Mouse (Mus musculus): ENCODE results near the gene Chrna10.

Gene Chrna10

DNA sequence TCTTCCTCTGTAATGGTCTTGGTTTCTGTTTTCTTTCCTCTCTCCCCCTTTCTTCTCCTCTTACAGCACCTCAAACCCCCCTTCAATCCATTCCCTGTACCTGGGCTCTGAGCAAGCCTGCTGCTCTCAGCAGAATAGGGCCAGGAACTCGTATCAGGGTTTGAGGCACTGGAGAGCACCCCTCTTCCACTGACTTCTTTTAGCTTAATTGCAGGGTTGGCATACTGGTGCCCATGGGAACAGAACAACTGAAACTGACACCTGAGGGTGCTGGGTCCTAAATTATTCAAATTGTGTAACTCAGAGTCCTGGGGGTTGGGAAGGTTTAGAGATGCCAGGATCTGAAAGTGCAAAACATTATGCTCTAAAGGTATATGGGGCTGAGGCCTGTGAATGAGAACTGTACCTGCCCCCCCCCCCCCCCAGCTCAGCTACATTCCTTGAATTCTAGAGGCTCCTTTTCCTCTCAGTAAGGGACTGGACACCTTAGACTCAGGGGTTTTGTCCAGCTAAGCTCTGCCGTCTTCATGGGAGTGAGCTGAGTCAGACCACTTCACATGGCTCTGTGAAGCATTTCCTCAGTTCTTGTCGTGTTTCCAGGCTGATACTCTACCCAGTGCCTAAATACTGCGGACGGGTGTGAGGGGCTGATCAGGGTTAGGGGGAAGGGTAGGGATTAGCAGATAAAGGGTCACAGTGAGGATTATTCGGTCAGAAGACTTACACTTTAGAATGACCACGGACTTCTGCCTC is at the start of gene Chrna10:
Gene Chrna10, minus strand, starts transcription at position 250 of the 753 bp plus-strand sequence.
- no peak for DNase-seq

DNA sequence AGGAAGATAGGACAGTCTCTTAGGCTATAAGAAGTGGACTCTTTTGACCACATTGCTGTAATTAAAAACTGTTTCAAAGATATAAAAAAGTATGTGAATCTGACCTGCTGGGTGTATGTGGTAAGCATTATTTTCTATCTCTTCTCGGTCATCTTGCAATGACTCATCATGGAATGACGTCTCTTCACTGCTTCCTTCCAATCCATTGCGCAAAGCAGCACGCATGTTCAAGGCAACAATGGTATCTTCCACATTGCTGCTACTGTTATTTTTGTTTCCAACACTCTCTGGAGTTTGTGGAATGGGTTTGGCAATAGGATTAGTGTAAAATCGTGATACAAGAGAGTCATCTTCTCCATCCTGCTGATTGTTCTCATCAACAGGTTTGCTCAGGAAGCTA is 37.1 kb upstream of the Chrna10 start:
- DNase-seq: no peak

DNA sequence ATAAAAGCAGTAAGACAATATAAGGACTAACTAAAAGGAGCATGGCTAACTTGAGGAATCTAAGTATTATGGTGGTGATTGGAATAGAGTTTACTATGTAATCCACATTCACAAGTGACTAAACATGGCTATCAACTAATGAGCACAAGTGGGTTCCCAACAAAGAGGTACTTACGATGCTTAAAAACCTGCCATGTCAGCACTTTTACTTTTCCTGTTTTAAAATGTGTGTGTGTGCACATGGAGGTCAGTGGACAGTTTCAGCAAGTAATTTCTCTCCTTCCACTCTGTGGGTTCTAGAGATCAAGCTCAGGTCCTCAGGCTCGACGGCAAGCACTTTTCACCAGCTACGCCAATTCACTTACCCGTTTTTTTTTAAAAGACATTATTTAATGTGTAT is 21.3 kb upstream of the Chrna10 start:
- no peak for DNase-seq

DNA sequence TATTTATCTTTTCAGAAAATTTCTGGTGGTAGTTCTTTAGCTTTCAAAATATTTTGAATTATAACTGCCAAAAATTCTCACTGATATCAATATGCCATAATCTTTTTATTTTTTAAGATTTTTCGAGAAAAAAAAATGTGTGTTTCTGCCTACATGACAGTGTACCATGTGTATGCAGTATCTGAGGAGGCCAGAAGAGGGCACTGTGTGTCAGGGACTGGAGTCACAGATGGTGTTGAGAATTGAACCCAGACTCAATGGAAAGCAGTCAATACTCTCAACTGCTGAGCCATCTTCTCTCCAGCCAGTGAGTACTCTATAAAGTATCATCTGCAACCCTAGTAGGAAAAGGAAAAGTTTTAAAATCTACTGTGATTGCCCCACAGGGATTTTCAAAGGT is 20.8 kb upstream of the Chrna10 start:
- DNase-seq: no peak

DNA sequence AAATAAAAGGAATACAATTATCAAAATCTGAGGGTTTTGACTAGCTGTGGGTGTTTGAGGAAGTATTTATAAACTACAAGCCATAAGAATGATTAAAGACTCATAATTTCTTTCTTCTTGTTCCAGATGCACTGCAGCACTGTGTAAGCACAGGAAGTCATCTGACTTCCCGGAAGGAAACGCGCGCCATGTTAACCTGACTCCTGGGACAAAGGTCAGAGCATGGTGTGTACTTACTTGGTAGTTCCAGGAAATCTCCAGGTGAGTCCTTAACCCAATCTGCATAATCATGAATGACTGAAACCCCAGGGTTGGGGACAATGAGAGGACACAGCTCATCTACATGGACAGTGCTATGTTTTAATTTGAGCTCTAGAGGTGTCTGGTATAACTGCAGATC is 15.8 kb upstream of the Chrna10 start:
- no peak for DNase-seq

DNA sequence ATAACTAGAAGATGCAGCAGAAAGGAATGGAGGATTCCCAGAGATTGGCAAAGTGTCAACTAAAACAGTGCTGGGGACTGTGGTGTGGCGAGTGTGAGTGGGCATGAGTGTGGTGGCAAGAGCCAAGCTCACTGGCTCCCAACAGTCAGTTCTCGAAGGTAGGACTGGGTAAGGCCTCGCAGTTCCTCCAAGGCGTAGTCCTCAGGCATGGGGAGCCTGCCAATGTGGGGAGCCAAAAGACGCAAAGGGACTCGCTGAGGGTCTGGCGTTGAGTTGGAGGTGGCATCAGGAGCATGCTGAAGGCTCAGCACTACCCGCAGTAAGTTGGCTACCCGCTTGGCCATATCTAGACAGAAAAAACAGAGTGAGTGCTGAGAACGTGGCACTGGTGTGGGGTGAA is 3.7 kb upstream of the Chrna10 start:
- DNase-seq: no peak

DNA sequence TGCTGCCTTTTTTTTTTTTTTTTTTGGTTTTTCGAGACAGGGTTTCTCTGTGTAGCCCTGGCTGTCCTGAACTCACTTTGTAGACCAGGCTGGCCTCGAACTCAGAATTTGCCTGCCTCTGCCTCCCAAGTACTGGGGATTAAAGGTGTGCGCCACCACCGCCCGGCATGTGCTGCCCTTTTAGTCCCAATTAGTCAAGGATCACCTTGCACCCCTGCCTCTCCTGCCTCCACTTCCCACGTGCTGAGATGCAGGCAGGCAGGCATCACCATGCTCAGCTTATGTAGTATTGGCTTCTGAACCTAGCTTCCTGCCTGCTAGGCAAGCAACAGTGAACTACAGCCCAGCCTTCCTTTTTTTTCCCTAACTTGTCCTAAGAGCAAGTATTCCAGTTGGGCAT is 754 bp upstream of the Chrna10 start:
- DNase-seq: no peak

DNA sequence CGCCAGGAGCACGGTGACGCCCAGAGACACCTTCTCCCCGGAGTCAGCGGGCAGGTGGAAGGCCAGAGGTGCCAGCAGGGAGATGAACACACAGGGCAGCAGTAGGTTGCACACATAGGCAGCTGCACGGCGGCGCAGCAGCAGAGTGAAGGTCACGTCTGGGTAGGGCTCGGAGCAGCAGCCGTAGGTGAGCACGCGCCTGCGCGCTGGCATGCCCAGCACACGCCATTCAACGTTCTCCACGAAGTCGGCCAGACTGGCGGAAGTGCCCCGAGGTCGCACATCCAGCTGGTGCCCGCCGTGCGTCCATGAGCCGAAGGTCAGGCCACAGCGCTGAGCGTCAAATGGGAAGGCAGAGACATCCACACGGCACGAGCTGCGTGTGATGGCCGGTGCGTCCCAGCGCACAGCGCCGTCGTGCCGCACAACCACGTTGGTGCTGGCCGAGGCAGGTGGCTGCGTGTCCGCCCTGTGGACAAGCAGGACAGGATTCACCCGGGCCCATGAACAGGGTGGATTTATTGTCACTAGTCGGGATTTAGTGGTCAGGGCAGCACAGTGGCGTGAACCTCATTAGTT is 3.4 kb downstream of the Chrna10 start:
- DNase-seq: no peak

DNA sequence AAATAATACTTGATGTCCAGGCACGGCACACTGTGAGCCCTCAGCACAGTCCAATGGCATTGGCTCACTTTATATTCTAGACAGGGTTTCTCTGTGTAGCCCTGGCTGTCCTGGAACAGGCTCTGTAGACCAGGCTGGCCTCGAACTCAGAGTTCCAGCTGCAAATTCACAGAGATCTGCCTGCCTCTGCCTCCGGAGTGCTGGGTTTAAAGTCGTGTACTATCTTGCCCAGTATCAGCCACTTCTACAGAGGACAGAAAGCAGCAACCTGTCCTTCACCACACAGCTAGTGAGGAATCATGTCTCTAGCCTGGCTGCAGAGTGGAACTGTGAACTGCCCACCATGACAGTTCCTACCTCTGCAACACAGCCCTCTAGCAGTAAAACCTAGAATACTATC is 6.9 kb downstream of the Chrna10 start:
- DNase-seq: no peak

DNA sequence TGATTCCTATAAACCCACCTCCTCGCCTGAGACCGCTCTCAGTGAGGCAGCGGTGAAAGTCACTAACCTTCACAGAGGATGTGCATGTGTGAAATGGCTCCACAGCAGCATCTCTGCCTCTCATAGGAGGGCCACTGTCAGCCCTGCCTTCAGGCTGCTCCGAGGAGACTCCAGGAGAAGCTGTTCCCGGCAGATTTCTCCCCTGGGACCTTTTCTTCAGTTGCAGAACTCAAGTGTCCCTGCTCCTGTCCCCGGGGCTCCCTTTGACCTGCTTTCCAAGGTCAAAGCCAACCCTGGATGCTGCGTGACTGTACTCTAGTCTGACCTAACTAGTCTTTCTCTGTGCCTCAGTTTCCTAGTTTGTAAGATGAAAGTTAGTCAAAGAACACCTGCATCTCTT is 7.5 kb downstream of the Chrna10 start, which contains the start of gene Art5:
Gene Art5, minus strand, starts transcription at position 319 of the 400 bp plus-strand sequence.
- DNase-seq: no peak

DNA sequence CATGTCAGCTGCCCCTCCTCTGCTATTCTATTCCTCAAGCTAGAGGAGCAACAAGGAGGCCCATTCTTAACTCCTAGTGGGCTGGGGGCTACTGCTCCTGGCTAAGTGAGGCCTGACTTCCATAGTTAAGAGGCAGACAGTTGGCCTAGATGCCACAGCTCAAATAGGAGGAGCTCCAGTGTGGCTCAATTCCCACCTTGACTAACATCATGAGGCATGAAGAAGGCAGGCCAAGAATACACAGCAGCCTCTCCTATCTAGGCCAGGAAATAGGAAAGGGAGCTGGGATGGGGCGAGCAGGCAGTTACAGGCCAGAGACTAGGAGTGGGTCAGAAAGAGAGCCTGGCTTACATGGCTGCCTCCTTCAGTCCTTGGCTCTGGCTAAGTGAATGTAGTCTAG is 8.4 kb downstream of the Chrna10 start:
- DNase-seq: no peak

DNA sequence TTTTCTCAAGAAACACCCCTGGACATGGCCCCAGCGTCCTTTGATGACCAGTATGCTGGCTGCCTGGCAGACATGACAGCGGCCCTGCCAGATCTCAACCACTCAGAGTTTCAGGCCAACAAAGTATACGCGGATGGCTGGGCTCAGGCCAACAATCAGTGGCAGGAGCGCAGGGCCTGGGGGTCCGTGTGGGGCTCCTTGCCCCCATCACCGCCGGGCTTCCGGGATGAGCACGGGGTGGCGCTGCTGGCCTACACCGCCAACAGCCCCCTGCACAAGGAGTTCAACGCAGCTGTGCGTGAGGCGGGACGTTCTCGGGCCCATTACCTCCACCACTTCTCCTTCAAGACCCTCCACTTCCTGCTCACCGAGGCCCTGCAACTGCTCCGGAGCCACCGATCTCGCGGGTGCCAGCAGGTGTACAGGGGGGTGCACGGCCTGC is 9.9 kb downstream of the Chrna10 start:
- DNase-seq: no peak

DNA sequence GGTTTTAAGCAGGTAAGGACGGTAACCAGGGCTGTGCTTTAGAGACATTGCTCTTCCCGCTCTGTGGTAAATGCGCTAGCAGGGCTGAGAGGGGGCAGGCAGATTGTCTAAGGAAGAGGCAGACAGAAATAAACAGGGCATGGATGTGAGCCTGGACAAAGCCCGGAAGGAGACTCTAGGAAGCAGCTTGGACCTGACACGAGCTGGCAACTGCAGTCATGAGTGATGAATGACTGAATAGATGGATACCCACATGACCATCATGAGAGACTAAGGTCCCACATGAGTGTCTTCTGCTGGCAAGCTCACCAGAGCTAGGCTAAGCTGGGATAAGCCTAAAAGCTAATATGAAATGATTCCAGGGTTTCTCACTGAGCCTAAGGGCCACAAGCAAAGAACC is 12.5 kb downstream of the Chrna10 start:
- peak; percentile 70 for DNase-seq

DNA sequence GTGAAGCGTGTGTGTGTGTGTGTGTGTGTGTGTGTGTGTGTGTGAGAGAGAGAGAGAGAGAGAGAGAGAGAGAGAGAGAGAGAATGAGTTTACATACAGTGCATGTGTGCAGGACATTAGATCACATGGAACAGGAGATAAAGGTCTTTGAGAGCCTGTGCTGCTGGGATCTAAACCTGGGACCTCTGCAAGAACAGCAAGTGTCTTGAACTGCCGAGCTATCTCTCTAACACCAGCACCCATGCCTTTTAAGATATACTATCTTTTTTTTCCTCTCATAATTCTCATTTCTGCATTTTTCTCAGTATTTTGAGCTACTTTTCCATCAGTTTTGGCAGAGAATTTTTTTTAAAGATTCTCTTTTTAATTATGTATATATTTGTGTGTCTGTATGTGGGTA is 13.1 kb downstream of the Chrna10 start:
- no peak for DNase-seq

DNA sequence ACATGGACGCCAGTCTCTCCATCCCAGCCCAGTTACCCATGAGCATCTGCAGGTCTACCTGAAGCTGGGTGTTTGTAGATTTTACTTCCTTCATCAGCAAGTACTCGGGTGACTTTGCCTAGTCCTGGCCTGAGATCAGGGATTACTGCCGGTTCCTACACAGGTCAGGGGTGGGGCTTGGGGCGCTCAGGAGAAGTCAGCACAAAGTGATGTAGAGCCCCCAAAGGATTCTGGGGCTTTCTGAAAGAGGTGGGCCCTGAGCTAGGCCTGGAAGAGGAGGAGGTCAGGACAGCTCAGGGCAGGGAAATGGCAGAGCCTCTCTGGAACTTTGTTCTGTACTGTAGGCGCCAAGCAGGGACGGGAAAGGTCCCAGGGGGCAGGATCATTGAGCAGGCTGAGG is 13.9 kb downstream of the Chrna10 start:
- DNase-seq: no peak

DNA sequence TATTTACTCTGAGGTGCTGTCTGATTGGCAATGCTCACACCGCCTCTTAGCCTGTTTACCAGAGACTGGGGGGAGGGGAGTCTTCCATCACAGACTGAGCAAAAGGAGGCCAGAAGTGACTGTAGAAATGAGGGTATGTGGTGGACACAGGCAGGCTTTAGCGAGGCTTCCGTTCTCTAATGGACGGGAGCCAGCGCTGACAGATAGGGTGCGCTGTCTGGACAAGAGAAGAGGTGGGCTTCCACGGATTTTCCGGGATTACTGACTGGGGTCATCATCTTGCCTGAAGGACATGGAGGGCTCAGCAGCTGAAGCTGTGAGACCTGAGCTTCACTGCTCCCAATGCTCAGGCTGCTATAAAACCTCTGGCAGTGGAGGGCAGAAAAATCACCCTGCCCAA is 14.4 kb downstream of the Chrna10 start:
- no peak for DNase-seq

DNA sequence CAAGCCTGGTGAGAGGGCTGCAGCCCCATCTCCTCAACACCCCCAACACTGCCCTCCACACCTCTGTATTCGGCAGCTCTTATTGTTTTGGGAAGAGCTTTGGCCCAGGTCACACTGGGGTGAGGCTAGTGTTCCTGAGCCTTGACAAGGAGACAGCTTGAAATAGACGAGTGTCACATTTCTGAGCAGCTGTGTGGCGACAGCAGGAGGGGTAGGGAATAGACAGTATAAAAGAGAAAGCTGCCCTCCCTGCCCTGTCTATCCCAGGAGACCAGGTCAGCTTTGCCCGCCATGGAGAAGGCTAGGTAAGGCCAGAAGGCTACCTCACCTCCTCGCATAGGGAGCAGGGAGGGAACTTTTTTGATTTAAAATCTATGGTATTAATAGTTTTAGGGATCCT is 15.1 kb downstream of the Chrna10 start, which contains the start of gene Art1:
Gene Art1, plus strand, starts transcription at position 257 of the 400 bp plus-strand sequence.
- DNase-seq: no peak

DNA sequence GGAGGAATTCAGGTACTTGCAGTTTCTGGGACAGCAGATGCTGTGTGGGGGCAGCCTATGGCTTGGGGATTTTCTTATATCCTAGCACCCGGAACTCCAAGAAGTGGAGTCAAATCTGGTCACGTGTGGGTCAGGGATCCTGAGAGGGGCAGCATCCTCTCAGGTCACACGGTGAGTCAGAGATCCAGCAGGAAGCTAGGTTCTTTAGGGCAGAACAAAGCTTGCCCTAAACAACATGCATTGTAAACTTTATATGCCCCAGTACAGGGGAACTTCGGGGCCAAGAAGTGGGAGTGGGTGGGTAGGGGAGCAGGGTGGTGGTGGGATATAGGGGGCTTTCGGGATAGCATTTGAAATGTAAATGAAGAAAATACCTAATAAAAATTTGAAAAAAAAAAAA is 15.8 kb downstream of the Chrna10 start:
- DNase-seq: no peak

DNA sequence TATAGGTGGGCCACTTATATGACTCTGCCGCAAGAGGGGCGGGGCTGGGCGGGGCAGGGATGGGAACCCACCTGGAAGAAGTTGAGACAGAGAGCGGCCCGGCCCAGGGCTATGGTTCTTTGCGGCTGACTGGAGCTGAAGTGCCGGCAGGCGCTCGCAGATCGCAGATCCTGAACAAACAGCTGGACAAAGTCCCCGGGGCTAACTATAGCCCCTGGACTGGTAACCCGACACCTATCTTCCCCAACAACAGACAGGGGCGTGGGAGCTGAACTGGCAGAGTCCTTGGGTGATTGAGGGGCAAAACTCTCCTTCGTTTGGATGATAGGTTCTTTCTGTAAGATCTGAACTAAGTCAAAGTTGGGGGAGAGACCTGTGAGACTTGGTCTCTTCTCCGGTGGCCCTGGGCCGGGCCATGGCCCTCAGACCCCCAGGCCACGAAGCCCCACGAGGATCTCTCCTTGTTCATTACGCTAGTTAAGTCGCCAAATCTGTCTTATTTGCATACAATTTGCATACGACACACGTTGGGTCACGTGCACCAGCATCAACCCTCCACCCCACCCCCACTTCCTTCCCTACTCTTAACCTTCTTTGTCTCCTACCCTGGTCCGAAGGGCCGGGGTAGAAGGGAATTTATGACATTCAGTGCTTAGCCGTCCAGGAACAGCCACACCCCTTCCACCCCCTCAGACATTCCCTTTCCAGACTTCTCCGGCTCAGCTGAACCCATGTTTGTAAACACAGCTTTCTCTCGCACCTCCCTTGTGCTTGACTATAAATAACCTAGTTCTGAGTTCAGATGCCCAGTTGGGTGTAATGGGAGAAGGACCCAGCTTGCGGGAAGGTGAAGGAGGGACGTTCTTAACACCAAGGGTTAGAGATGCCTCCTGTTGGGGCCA is 16.6 kb downstream of the Chrna10 start:
- no peak for DNase-seq

DNA sequence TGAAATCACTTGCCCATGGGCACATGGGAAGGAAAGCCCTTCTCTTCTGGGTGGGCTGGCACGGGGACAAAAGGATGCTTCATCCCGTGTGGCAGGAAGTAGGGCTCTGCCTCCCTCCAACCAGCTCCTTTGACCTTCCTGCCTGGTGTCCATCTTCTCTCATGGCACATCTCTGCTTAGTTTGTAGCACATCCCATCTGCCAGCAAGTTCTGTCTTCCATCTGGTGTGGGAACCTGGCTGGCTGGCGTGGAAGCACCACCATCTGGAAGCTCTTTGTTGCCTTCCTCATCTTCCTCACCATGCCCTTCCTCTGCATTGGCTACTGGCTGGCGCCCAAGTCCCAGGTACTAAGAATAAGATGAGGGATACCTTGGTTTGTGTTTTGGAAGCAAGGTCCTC is 29.3 kb downstream of the Chrna10 start:
- DNase-seq: peak; percentile 58

DNA sequence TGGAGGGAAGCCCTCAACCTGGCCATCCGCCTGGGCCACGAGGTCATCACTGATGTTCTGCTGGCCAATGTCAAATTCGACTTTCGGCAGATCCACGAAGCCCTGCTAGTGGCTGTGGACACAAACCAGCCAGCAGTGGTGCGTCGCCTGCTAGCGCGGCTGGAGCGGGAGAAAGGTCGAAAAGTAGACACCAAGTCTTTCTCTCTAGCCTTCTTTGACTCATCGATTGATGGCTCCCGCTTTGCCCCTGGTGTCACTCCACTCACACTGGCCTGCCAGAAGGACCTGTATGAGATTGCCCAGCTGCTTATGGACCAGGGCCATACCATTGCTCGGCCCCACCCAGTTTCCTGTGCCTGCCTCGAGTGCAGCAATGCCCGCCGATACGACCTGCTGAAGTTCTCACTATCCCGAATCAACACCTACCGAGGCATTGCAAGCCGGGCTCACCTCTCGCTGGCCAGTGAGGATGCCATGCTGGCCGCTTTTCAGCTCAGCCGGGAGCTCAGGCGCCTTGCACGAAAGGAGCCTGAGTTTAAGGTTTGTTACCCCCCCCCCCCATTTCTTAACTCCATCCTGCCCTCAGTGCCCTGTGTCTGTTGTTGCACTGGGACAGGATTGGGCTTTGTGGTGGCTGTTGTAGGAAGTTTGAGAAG is 32.5 kb downstream of the Chrna10 start:
- DNase-seq: no peak

DNA sequence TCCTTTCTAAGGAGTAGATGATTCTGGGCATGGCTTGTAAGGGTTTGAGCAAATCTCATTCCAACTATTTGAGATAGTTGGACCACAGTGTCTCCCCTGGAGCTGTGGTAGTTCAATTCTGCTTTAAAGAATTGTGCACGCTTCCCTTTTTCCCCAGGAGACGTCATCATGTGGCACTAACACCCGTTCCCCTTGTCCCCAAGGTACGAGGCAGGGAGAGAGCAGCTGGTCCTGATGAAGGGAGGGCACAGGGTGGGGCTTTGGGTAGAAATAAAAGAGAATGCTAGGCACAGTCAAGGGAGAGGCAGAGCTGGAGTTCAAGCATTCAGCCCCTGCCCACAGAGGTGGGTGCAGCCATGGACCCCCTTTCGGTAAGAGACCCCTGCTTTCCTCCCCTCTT is 33.8 kb downstream of the Chrna10 start, which contains the start of gene Trpc2:
Gene Trpc2, plus strand, starts transcription at position 301 of the 400 bp plus-strand sequence.
- DNase-seq: no peak

DNA sequence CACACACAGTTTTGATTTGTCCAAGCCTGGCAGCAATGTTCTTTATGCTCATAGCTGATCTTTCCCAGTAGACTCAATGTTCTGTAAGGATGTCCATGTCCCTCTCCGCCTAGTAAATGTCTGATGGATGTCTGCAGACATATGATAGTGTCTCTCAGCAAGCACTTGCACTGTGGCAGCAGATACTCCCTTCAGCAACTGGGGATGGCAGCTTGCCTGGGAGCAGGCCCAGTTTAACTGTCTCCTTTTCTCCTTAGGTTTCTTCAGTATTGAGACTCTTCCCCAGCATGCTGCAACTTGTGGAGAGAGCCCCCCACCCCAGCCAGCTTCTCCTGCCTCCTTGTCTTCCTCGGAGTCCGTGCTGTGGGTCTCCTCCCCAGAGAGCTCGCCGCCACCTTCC is 34.8 kb downstream of the Chrna10 start:
- DNase-seq: no peak

All from cerebellum, adult 9-11 months (tissue).